Mouse (Mus musculus) thymus, adult 2 months (tissue): Measurements from ENCODE around the gene Fitm1.

Source experiments
- CTCF ChIP-seq: fragments of 200-500 bp; IDR thresholded peaks from 2 replicates; pipeline ENCODE4 v1.5.1; 2012; ENCODE audit warnings: mild to moderate bottlenecking, control low read depth, low read length, moderate library complexity, borderline replicate concordance; ENCODE audit not compliant: control insufficient read depth, poor library complexity, insufficient read depth; ENCODE audit errors: extremely low read depth
- POLR2A ChIP-seq: fragments of 200-500 bp; IDR thresholded peaks from 2 replicates; pipeline ENCODE4 v1.6.1; 2012; ENCODE audit warnings: mild to moderate bottlenecking, low read length, control low read depth, moderate library complexity; ENCODE audit not compliant: control insufficient read depth, poor library complexity, insufficient read depth; ENCODE audit errors: extremely low read depth

DNA sequence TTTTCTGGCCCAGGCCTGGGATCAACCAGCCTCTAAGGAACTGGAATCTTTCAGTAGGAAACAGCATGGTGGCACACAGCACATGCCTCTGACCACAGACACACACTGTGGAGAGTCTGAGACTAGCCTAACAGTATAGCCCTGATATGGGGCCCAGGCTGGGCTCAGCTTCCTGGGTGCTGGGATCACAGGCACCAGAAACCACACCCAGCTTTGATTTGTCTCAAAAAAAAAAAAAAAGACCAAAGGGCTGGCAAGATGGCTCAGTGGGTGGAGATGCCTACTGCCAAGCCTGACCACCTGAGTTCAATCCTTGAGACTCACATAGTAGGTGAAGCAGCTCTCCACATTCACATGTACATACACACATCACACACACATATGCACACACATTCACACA is 20.8 kb upstream of the Fitm1 start:
- no peak for TF ChIP-seq CTCF
- TF ChIP-seq POLR2A: no peak
